Mouse (Mus musculus): Measurements from ENCODE around the gene Git2.

Gene Git2

DNA sequence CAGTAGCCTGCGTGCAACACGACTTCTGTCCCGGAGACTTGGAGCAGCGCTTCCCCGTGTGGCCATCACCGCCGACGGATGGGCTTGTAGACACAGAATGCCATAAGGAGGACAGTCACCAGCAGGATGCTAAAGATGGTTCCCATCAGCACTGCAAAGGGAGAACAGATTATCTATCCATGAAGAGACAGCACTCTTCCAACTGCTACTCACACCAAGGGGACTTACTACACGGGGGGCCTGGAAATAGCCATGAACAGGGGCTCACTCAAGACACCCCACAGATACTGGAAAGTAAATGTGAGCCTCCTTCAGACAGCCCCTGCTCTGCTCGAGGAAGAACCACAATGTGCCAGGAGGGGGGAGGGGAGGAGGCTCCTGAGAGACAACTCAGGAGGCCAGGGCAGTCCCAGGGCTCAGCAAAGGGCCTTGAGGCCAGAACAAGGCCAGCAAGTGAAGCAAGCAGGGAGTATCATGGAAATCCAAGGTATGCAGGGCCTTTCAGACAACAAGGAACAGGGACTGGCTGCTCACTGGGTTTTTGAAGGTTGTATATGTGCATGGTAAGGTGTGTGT, 34.0 kb upstream of the Git2 start:
- peaks cover under 1% of the 10 kb centered on the region; the same call in 1 of the 2 replicates for H3K9me3 ChIP-seq (ENCODE audit: low read length)
- TF ChIP-seq POU5F1 (IDR thresholded peaks at IDR 0.05; ENCODE audit: borderline replicate concordance, low read length) (no peak), NANOG (IDR thresholded peaks at IDR 0.05; ENCODE audit: borderline replicate concordance, low read length) (no peak), CTCF (conservative IDR thresholded peaks at IDR 0.05; ENCODE audit: low read length) (no peak)

DNA sequence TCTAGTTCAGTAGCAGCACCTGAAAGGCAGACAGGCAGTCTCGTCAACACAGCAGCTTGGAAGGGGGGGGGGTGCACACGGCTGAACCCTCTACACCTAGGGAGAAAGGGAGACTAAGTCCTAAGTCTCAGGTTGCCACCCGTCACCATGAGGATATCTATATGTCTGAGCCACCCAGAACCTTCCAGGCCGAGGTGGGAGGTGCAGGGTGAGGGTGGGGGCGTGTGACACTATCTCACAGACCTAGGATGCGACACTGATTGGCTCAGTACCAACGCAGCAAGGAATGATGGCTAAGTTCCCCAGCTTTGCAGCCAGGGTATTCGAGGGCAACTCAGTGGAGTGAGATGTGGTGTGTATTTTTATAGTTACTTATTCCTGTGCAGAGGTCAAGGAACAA, 33.1 kb upstream of the Git2 start:
- peaks cover 88% of the 10 kb centered on the region for H3K4me1 ChIP-seq (replicated peaks; ENCODE audit: low read depth, low read length)
- TF ChIP-seq POU5F1 (IDR thresholded peaks at IDR 0.05; ENCODE audit: borderline replicate concordance, low read length) (no peak), NANOG (IDR thresholded peaks at IDR 0.05; ENCODE audit: borderline replicate concordance, low read length) (no peak), CTCF (conservative IDR thresholded peaks at IDR 0.05; ENCODE audit: low read length) (no peak)
- no peaks in the 10 kb centered on the region for H3K27me3 ChIP-seq (ENCODE audit: insufficient read depth, low read length)
- H3K4me3 ChIP-seq (replicated peaks; ENCODE audit: low read length): no peak overlapping the region
- H3K36me3 ChIP-seq (ENCODE audit: insufficient read depth, low read length): peaks cover 94% of the 10 kb centered on the region
- peaks cover 9% of the 10 kb centered on the region for H3K9me3 ChIP-seq (ENCODE audit: low read length)

More for the DNA sequence above, 34.0 kb upstream of the Git2 start:
- Histone ChIP-seq H3K4me1 (replicated peaks; ENCODE audit: low read depth, low read length) (peaks cover 80% of the 10 kb centered on the region), H3K27me3 (ENCODE audit: insufficient read depth, low read length) (no peaks in the 10 kb centered on the region), H3K4me3 (replicated peaks; ENCODE audit: low read length) (no peak overlapping the region), H3K36me3 (ENCODE audit: insufficient read depth, low read length) (peaks cover 85% of the 10 kb centered on the region)

DNA sequence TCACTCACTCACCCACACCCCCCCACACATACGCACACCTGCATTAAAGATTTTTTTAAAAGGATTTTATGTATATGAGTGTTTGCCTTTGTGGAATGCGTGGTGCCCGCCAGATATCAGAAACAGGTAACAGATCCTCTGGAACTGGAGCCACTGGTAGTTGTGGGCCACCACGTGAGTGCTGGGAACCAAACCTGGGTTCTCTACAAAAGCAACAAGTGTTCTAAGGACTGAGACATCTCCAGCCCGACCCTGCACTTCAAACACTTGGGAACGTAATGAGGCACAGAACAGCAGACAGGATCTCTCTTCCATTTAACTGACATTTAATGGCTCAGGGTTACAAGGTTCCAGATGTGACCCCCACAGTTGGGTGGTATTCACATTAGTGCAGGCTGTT, 32.6 kb upstream of the Git2 start:
- Histone ChIP-seq H3K4me1 (replicated peaks; ENCODE audit: low read depth, low read length) (peaks cover 93% of the 10 kb centered on the region), H3K27me3 (ENCODE audit: insufficient read depth, low read length) (no peaks in the 10 kb centered on the region), H3K36me3 (ENCODE audit: insufficient read depth, low read length) (peaks cover 98% of the 10 kb centered on the region), H3K9me3 (ENCODE audit: low read length) (peaks cover 14% of the 10 kb centered on the region), H3K4me3 (replicated peaks; ENCODE audit: low read length) (no peak overlapping the region)
- TF ChIP-seq CTCF (conservative IDR thresholded peaks at IDR 0.05; ENCODE audit: low read length) (no peak), POU5F1 (IDR thresholded peaks at IDR 0.05; ENCODE audit: borderline replicate concordance, low read length) (no peak), NANOG (IDR thresholded peaks at IDR 0.05; ENCODE audit: borderline replicate concordance, low read length) (no peak)

DNA sequence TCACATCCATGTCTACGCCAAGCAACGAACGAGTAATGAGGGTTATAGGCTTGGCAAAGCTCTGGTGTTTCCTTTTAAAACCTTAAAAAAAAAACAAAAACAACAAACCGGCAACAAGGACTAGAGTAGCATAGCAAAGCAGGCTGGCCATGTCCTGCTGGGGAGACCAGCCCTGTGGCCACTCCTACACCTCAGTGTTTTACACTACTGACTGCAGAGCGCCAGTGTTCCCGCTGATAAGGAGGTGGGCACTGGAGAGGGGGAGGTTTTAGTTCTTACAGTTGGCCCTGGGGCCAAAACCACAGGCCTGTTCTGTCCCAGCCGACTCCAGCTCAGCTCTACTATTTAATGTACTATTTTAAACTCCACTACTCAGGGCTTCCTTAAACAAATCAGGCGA, 32.2 kb upstream of the Git2 start:
- H3K27me3 ChIP-seq (ENCODE audit: insufficient read depth, low read length): no peaks in the 10 kb centered on the region
- H3K4me1 ChIP-seq (replicated peaks; ENCODE audit: low read depth, low read length): peaks cover 93% of the 10 kb centered on the region
- peaks cover 18% of the 10 kb centered on the region for H3K9me3 ChIP-seq (ENCODE audit: low read length)
- TF ChIP-seq POU5F1 (IDR thresholded peaks at IDR 0.05; ENCODE audit: borderline replicate concordance, low read length): no peak
- TF ChIP-seq NANOG (IDR thresholded peaks at IDR 0.05; ENCODE audit: borderline replicate concordance, low read length): no peak
- TF ChIP-seq CTCF (conservative IDR thresholded peaks at IDR 0.05; ENCODE audit: low read length): no peak
- H3K4me3 ChIP-seq (replicated peaks; ENCODE audit: low read length): no peak overlapping the region
- H3K36me3 ChIP-seq (ENCODE audit: insufficient read depth, low read length): peaks cover 98% of the 10 kb centered on the region

- peaks cover 21% of the 10 kb centered on the region for H3K9me3 ChIP-seq (ENCODE audit: low read length)
Measured at GRCm38 (mm10) chr5:114807063-114807462, 31.7 kb upstream of the Git2 start.

GRCm38 (mm10) chr5:114806636-114807035, 31.3 kb upstream of the Git2 start:
- H3K9me3 ChIP-seq (ENCODE audit: low read length): peaks cover 21% of the 10 kb centered on the region
- H3K27me3 ChIP-seq (ENCODE audit: insufficient read depth, low read length): no peaks in the 10 kb centered on the region
- peaks cover 93% of the 10 kb centered on the region for H3K36me3 ChIP-seq (ENCODE audit: insufficient read depth, low read length)
- H3K4me3 ChIP-seq (replicated peaks; ENCODE audit: low read length): no peak overlapping the region
- peaks cover 93% of the 10 kb centered on the region for H3K4me1 ChIP-seq (replicated peaks; ENCODE audit: low read depth, low read length)
- TF ChIP-seq CTCF (conservative IDR thresholded peaks at IDR 0.05; ENCODE audit: low read length): no peak
- TF ChIP-seq POU5F1 (IDR thresholded peaks at IDR 0.05; ENCODE audit: borderline replicate concordance, low read length): no peak
- TF ChIP-seq NANOG (IDR thresholded peaks at IDR 0.05; ENCODE audit: borderline replicate concordance, low read length): no peak

More at GRCm38 (mm10) chr5:114807063-114807462, 31.7 kb upstream of the Git2 start:
- no peaks in the 10 kb centered on the region for H3K27me3 ChIP-seq (ENCODE audit: insufficient read depth, low read length)
- TF ChIP-seq POU5F1 (IDR thresholded peaks at IDR 0.05; ENCODE audit: borderline replicate concordance, low read length): no peak
- H3K36me3 ChIP-seq (ENCODE audit: insufficient read depth, low read length): peaks cover 98% of the 10 kb centered on the region
- no peak overlapping the region for H3K4me3 ChIP-seq (replicated peaks; ENCODE audit: low read length)
- H3K4me1 ChIP-seq (replicated peaks; ENCODE audit: low read depth, low read length): peaks cover 92% of the 10 kb centered on the region

DNA sequence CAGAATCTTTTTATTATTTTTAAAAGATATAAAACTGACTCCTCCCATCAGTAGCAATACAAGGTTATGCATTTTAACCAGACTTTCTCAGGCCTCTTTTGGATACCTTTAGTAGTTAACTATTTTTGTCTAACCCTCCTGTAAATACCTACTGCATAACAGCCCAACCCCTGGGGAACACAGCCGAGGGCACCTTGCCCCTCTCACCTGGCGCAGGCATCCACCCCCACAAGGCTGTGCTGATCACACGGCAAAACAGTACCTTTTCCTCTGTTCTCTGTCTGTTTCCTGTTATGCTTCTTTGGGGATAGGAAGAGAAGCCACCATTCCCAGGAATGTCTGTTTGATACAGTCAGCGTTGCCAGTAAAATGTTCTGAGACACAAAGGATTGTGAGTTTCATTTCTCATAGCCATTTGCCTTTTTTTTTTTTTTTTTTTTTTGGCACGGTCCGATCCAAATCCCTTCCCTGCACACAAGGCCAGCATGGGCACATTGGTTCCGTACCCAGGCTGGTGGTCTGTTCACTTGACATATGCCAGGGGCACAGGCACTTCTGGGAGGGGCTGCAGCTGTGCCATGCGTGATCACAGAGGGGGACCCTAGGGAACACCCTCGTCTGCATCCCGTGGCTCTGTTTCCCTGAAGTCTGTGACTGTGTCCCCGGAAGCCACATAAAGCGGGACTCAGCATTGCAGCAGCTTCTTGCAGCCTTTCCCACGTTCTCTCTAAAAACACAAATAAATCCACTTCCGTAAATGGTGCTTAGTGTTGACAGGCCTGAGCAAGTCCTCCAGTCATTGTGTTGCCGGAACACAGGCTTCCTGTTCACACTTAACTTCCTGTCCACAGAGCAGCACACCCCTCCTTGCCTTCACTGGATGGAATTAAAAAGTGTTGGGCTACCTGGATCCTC, 30.4 kb upstream of the Git2 start:
- TF ChIP-seq POU5F1 (IDR thresholded peaks at IDR 0.05; ENCODE audit: borderline replicate concordance, low read length): no peak
- no peak for TF ChIP-seq NANOG (IDR thresholded peaks at IDR 0.05; ENCODE audit: borderline replicate concordance, low read length)
- no peak for TF ChIP-seq CTCF (conservative IDR thresholded peaks at IDR 0.05; ENCODE audit: low read length)
- Histone ChIP-seq H3K4me1 (replicated peaks; ENCODE audit: low read depth, low read length) (peaks cover 90% of the 10 kb centered on the region), H3K9me3 (ENCODE audit: low read length) (peaks cover 21% of the 10 kb centered on the region), H3K27me3 (ENCODE audit: insufficient read depth, low read length) (no peaks in the 10 kb centered on the region), H3K36me3 (ENCODE audit: insufficient read depth, low read length) (peaks cover 84% of the 10 kb centered on the region), H3K4me3 (replicated peaks; ENCODE audit: low read length) (no peak overlapping the region)

GRCm38 (mm10) chr5:114804958-114805357, 29.6 kb upstream of the Git2 start:
- Histone ChIP-seq H3K9me3 (ENCODE audit: low read length) (peaks cover 21% of the 10 kb centered on the region), H3K36me3 (ENCODE audit: insufficient read depth, low read length) (peaks cover 77% of the 10 kb centered on the region), H3K4me1 (replicated peaks; ENCODE audit: low read depth, low read length) (peaks cover 94% of the 10 kb centered on the region), H3K4me3 (replicated peaks; ENCODE audit: low read length) (no peak overlapping the region), H3K27me3 (ENCODE audit: insufficient read depth, low read length) (no peaks in the 10 kb centered on the region)
- TF ChIP-seq CTCF (conservative IDR thresholded peaks at IDR 0.05; ENCODE audit: low read length): 0 out of 2 replicates have a peak, but pooled peaks have one; percentile 14
- TF ChIP-seq POU5F1 (IDR thresholded peaks at IDR 0.05; ENCODE audit: borderline replicate concordance, low read length): no peak
